Mouse (Mus musculus) layer of hippocampus, adult 18-20 months (tissue): ENCODE measurements around the gene Peg10. TPM values are rescaled to one million over a fixed set of nuclear protein-coding genes. Genes with fewer than 3 reads are reported as not detected.
"Not testable (repeated sequence)": the region's sequence is repeated elsewhere in the genome, so short reads cannot be mapped to it uniquely, and the experiment has no call there.

Experiments used
- DNase-seq, 2 experiments: peaks; one replicate each; pipeline ENCODE4 v3.0.0; 2022; ENCODE audit warnings: low spot score in 2 of 2
- total RNA-seq, 2 experiments: library from RNA; stranded (reverse); gene quantifications; 2 replicates each; pipeline ENCODE4 v1.2.3; 2021

Gene Peg10
- total RNA-seq, 2 experiments from 2014 or later = 10.3 to 12.2 TPM

- peak in 1 of 2 experiments; percentile 28 for DNase-seq
These were observed 1.4 kb downstream of the Peg10 start for GRCm38 (mm10) chr6:4748506-4748961.

GRCm38 (mm10) chr6:4749091-4749490 is 2.0 kb downstream of the Peg10 start:
- peak; percentile 93 to 94 for DNase-seq

GRCm38 (mm10) chr6:4751355-4751754 is 4.2 kb downstream of the Peg10 start:
- DNase-seq = no peak

- no peak for DNase-seq
These were observed 7.2 kb downstream of the Peg10 start for GRCm38 (mm10) chr6:4754286-4754685.

GRCm38 (mm10) chr6:4754886-4755285 is 7.8 kb downstream of the Peg10 start:
- no peak for DNase-seq

GRCm38 (mm10) chr6:4761415-4762142 is 14.5 kb downstream of the Peg10 start:
- DNase-seq = not testable (repeated sequence)

- DNase-seq = no peak
These were observed 15.1 kb downstream of the Peg10 start for GRCm38 (mm10) chr6:4762252-4762651.

- DNase-seq = no peak
These were observed 49.2 kb downstream of the Peg10 start for GRCm38 (mm10) chr6:4796281-4796680.

- not testable (repeated sequence) for DNase-seq
These were observed 50.2 kb downstream of the Peg10 start for GRCm38 (mm10) chr6:4797317-4797716.

- no peak for DNase-seq
These were observed 51.3 kb downstream of the Peg10 start for GRCm38 (mm10) chr6:4798382-4798781.

- DNase-seq = no peak
These were observed 52.3 kb downstream of the Peg10 start for GRCm38 (mm10) chr6:4799359-4799758.

GRCm38 (mm10) chr6:4806981-4807380 is 59.9 kb downstream of the Peg10 start:
- DNase-seq = no peak

Other genes starting within 250 kb of the Peg10 start
- gene Col1a2, start 242.5 kb upstream of the Peg10 start, total RNA-seq = 1 to 10 TPM; 6.1 to 7.1 TPM
- 10 to 100 TPM; 51.4 to 51.6 TPM for gene Casd1, start 146.5 kb upstream of the Peg10 start, total RNA-seq
- gene Sgce, start 99 bp upstream of the Peg10 start, total RNA-seq = 10 to 100 TPM; 35.2 to 35.8 TPM
- 100 to 1,000 TPM; 161 TPM for gene Ppp1r9a, start 155.6 kb downstream of the Peg10 start, total RNA-seq